Mouse (Mus musculus) embryonic facial prominence, embryonic 14.5 days (tissue): Measurements from ENCODE around the gene Nkx6-2. TPM values are rescaled to one million over a fixed set of nuclear protein-coding genes. Genes with fewer than 3 reads are reported as not detected.
A peak's percentile ranks its signal among the peaks of the same experiment; 100 is the strongest.

Source experiments
- ATAC-seq: fragments of 200-750 bp; cut with Nextera tagmentation; 2 replicates; pipeline ENCODE4 v1.8.0; 2017; ENCODE audit warnings: low read depth, moderate number of reproducible peaks, moderate TSS enrichment
- DNase-seq: peaks from one replicate; pipeline ENCODE4 v3.0.0-alpha.2; 2015; ENCODE audit warnings: low spot score
- H3K27ac ChIP-seq: fragments of 300-500 bp; sonication (generic); replicated peaks from 2 replicates; pipeline ENCODE4 v1.5.1; 2014; ENCODE audit warnings: low read depth, mild to moderate bottlenecking, low read length, moderate library complexity
- H3K27me3 ChIP-seq: fragments of 300-500 bp; sonication (generic); replicated peaks from 2 replicates; pipeline ENCODE4 v1.6.1; 2014; ENCODE audit warnings: low read length; ENCODE audit not compliant: control insufficient read depth, insufficient read depth
- H3K36me3 ChIP-seq: fragments of 300-500 bp; sonication (generic); 2 replicates; pipeline ENCODE4 v1.6.1; 2014; ENCODE audit warnings: low read length, mixed read lengths; ENCODE audit not compliant: control insufficient read depth, insufficient read depth
- H3K4me1 ChIP-seq: fragments of 300-500 bp; sonication (generic); 2 replicates; pipeline ENCODE4 v1.6.1; 2014; ENCODE audit warnings: antibody characterized with exemption, low read length; ENCODE audit not compliant: control insufficient read depth, insufficient read depth
- H3K4me2 ChIP-seq: fragments of 300-500 bp; sonication (generic); 2 replicates; pipeline ENCODE4 v1.6.1; 2014; ENCODE audit warnings: low read depth, mild to moderate bottlenecking, low read length, moderate library complexity, mixed read lengths
- H3K4me3 ChIP-seq: fragments of 300-500 bp; sonication (generic); 2 replicates; pipeline ENCODE4 v1.5.1; 2014; ENCODE audit warnings: low read depth, mild to moderate bottlenecking, low read length
- H3K9ac ChIP-seq: fragments of 300-500 bp; sonication (generic); 2 replicates; pipeline ENCODE4 v1.6.1; 2014; ENCODE audit warnings: low read depth, mild to moderate bottlenecking, low read length, moderate library complexity, mixed read lengths
- H3K9me3 ChIP-seq: fragments of 300-500 bp; sonication (generic); 2 replicates; pipeline ENCODE4 v1.6.1; 2016; ENCODE audit warnings: low read length; ENCODE audit not compliant: control insufficient read depth
- WGBS: fragments of 180-500 bp; shearing (Covaris S2); extraction: QIAGEN DNeasy Blood & Tissue Kit; methylation state at CpG from one replicate; pipeline ENCODE4 v1.1.7; 2014; 5-methylcytosine and 5-hydroxymethylcytosine counted together
- polyA plus RNA-seq: library from polyadenylated mRNA; unstranded; fragments of >200 nt; fragmentation: Nextera tagmentation; extraction: Ambion mirVana; gene quantifications from 2 replicates; pipeline ENCODE4 v1.2.1, GENCODE M21; 2014

Nkx6-2 gene
- polyA plus RNA-seq, 1 experiment from 2014 or later = not detected

GRCm38 (mm10) chr7:139538541-139538940 is 44.1 kb downstream of the Nkx6-2 start:
- no peaks in the 10 kb centered on the region for H3K27me3 ChIP-seq
- no peak overlapping the region for H3K27ac ChIP-seq
- H3K4me1 ChIP-seq = no peaks in the 10 kb centered on the region
- H3K4me2 ChIP-seq = no peak overlapping the region
- no peak for ATAC-seq
- H3K9me3 ChIP-seq = no peaks in the 10 kb centered on the region
- DNase-seq = peak; percentile 9
- no peak overlapping the region for H3K4me3 ChIP-seq
- 87% methylated on average over 2 of the region's 2 CpGs for WGBS
- no peak overlapping the region for H3K9ac ChIP-seq
- H3K36me3 ChIP-seq = 0 out of 2 replicates have a peak, but pooled peaks cover 6% of the 10 kb centered on the region

GRCm38 (mm10) chr7:139537831-139538230 is 44.8 kb downstream of the Nkx6-2 start:
- H3K27me3 ChIP-seq = no peaks in the 10 kb centered on the region
- WGBS = 96% methylated on average over 9 of the region's 9 CpGs
- DNase-seq (no peak), ATAC-seq (no peak)
- H3K27ac ChIP-seq = no peak overlapping the region
- no peak overlapping the region for H3K4me2 ChIP-seq
- no peak overlapping the region for H3K9ac ChIP-seq
- 0 out of 2 replicates have a peak, but pooled peaks cover 7% of the 10 kb centered on the region for H3K36me3 ChIP-seq
- H3K9me3 ChIP-seq = no peaks in the 10 kb centered on the region
- H3K4me1 ChIP-seq = no peaks in the 10 kb centered on the region
- no peak overlapping the region for H3K4me3 ChIP-seq

- DNase-seq = no peak
- 98% methylated on average over 2 of the region's 2 CpGs for WGBS
- Histone ChIP-seq H3K36me3 (0 out of 2 replicates have a peak, but pooled peaks cover 7% of the 10 kb centered on the region), H3K4me2 (no peak overlapping the region), H3K4me3 (no peak overlapping the region), H3K27me3 (no peaks in the 10 kb centered on the region), H3K9ac (no peak overlapping the region), H3K27ac (no peak overlapping the region), H3K9me3 (no peaks in the 10 kb centered on the region), H3K4me1 (no peaks in the 10 kb centered on the region)
- ATAC-seq = no peak
Measured at GRCm38 (mm10) chr7:139536831-139537230, 45.8 kb downstream of the Nkx6-2 start.

GRCm38 (mm10) chr7:139536331-139536730 is 46.3 kb downstream of the Nkx6-2 start:
- H3K27ac ChIP-seq = no peak overlapping the region
- ATAC-seq (no peak), DNase-seq (no peak)
- WGBS = 65% methylated on average over 5 of the region's 5 CpGs
- H3K4me1 ChIP-seq = no peaks in the 10 kb centered on the region
- H3K27me3 ChIP-seq = no peaks in the 10 kb centered on the region
- no peaks in the 10 kb centered on the region for H3K9me3 ChIP-seq
- no peak overlapping the region for H3K4me3 ChIP-seq
- H3K4me2 ChIP-seq = no peak overlapping the region
- no peak overlapping the region for H3K9ac ChIP-seq
- 0 out of 2 replicates have a peak, but pooled peaks cover 7% of the 10 kb centered on the region for H3K36me3 ChIP-seq

- DNase-seq = no peak
- no peak overlapping the region for H3K4me3 ChIP-seq
- peaks cover 17% of the 10 kb centered on the region for H3K36me3 ChIP-seq
- no peaks in the 10 kb centered on the region for H3K27me3 ChIP-seq
- ATAC-seq = no peak
- no peak overlapping the region for H3K27ac ChIP-seq
- no peak overlapping the region for H3K4me2 ChIP-seq
- no peaks in the 10 kb centered on the region for H3K4me1 ChIP-seq
- H3K9me3 ChIP-seq = no peaks in the 10 kb centered on the region
- WGBS = 65% methylated on average over 4 of the region's 4 CpGs
- no peak overlapping the region for H3K9ac ChIP-seq
Measured at GRCm38 (mm10) chr7:139531428-139531801, 51.2 kb downstream of the Nkx6-2 start.

GRCm38 (mm10) chr7:139530591-139531427 is 51.8 kb downstream of the Nkx6-2 start:
- DNase-seq (peak; percentile 49), ATAC-seq (peak; percentile 56; the same call in 1 of the 2 replicates)
- no peaks in the 10 kb centered on the region for H3K27me3 ChIP-seq
- no peak overlapping the region for H3K4me2 ChIP-seq
- H3K4me1 ChIP-seq = no peaks in the 10 kb centered on the region
- H3K27ac ChIP-seq = no peak overlapping the region
- no peaks in the 10 kb centered on the region for H3K9me3 ChIP-seq
- no peak overlapping the region for H3K4me3 ChIP-seq
- H3K36me3 ChIP-seq = peaks cover 23% of the 10 kb centered on the region
- WGBS = 59% methylated on average over 16 of the region's 16 CpGs
- 0 out of 2 replicates have a peak overlapping the region, but pooled peaks have one; percentile 8 for H3K9ac ChIP-seq

Other genes with a start within 250 kb of the Nkx6-2 start
- 39.3 and 41.6 TPM in 2 replicates for gene Inpp5a, start 193.7 kb downstream of the Nkx6-2 start, polyA plus RNA-seq
- gene Cfap46, start 101.0 kb upstream of the Nkx6-2 start, polyA plus RNA-seq = 0.41 and 1.6 TPM in 2 replicates